Mouse (Mus musculus): ENCODE data around the gene Cfap74. TPM values are rescaled to one million over a fixed set of nuclear protein-coding genes. Genes with fewer than 3 reads are reported as not detected.

Gene Cfap74
- polyA plus RNA-seq, 2 experiments: 4.7 to 5.9 TPM

GRCm38 (mm10) chr4:155423988-155424387 lies 15.0 kb downstream of the Cfap74 start:
- H3K27me3 ChIP-seq (ENCODE audit: control insufficient read depth, insufficient read depth, low read length): no peaks in the 10 kb centered on the region
- 82% methylated on average over 5 of the region's 5 CpGs for WGBS
- H3K36me3 ChIP-seq (ENCODE audit: control insufficient read depth, insufficient read depth, low read length): no peaks in the 10 kb centered on the region
- no peak overlapping the region; the same call in 1 of the 2 replicates for H3K9ac ChIP-seq (ENCODE audit: low read depth, low read length, severe bottlenecking)
- H3K4me2 ChIP-seq (replicated peaks; ENCODE audit: low read depth, low read length, severe bottlenecking): no peak overlapping the region
- no peak for TF ChIP-seq POLR2A (IDR thresholded peaks at IDR 0.05; ENCODE audit: borderline replicate concordance, extremely low read depth, insufficient read depth, insufficient read length)
- no peak overlapping the region for H3K4me3 ChIP-seq (replicated peaks; ENCODE audit: low read length)
- H3K27ac ChIP-seq (replicated peaks; ENCODE audit: low read depth, low read length): no peak overlapping the region
- no peak for DNase-seq (ENCODE audit: low spot score)
- H3K9me3 ChIP-seq (ENCODE audit: control insufficient read depth, low read length): no peaks in the 10 kb centered on the region
- ATAC-seq (ENCODE audit: low FRiP score, low read depth): no peak
- no peaks in the 10 kb centered on the region for H3K4me1 ChIP-seq (ENCODE audit: control insufficient read depth, insufficient read depth, low read length)

GRCm38 (mm10) chr4:155426272-155426671 lies 17.3 kb downstream of the Cfap74 start:
- DNase-seq (ENCODE audit: low spot score) (no peak), ATAC-seq (ENCODE audit: low FRiP score, low read depth) (no peak)
- no peaks in the 10 kb centered on the region for H3K36me3 ChIP-seq (ENCODE audit: control insufficient read depth, insufficient read depth, low read length)
- H3K27ac ChIP-seq (replicated peaks; ENCODE audit: low read depth, low read length): no peak overlapping the region
- H3K4me3 ChIP-seq (replicated peaks; ENCODE audit: low read length): no peak overlapping the region
- H3K4me1 ChIP-seq (ENCODE audit: control insufficient read depth, insufficient read depth, low read length): no peaks in the 10 kb centered on the region
- H3K27me3 ChIP-seq (ENCODE audit: control insufficient read depth, insufficient read depth, low read length): no peaks in the 10 kb centered on the region
- TF ChIP-seq POLR2A (IDR thresholded peaks at IDR 0.05; ENCODE audit: borderline replicate concordance, extremely low read depth, insufficient read depth, insufficient read length): no peak
- H3K9me3 ChIP-seq (ENCODE audit: control insufficient read depth, low read length): no peaks in the 10 kb centered on the region
- no peak overlapping the region for H3K9ac ChIP-seq (ENCODE audit: low read depth, low read length, severe bottlenecking)
- H3K4me2 ChIP-seq (replicated peaks; ENCODE audit: low read depth, low read length, severe bottlenecking): no peak overlapping the region
- WGBS: 76% methylated on average over 6 of the region's 6 CpGs

GRCm38 (mm10) chr4:155428442-155428841 lies 19.5 kb downstream of the Cfap74 start:
- no peaks in the 10 kb centered on the region for H3K4me1 ChIP-seq (ENCODE audit: control insufficient read depth, insufficient read depth, low read length)
- no peaks in the 10 kb centered on the region for H3K9me3 ChIP-seq (ENCODE audit: control insufficient read depth, low read length)
- no peak overlapping the region for H3K4me2 ChIP-seq (replicated peaks; ENCODE audit: low read depth, low read length, severe bottlenecking)
- no peak for TF ChIP-seq POLR2A (IDR thresholded peaks at IDR 0.05; ENCODE audit: borderline replicate concordance, extremely low read depth, insufficient read depth, insufficient read length)
- no peak overlapping the region for H3K4me3 ChIP-seq (replicated peaks; ENCODE audit: low read length)
- H3K27ac ChIP-seq (replicated peaks; ENCODE audit: low read depth, low read length): no peak overlapping the region
- ATAC-seq (ENCODE audit: low FRiP score, low read depth): no peak
- H3K36me3 ChIP-seq (ENCODE audit: control insufficient read depth, insufficient read depth, low read length): no peaks in the 10 kb centered on the region
- no peaks in the 10 kb centered on the region for H3K27me3 ChIP-seq (ENCODE audit: control insufficient read depth, insufficient read depth, low read length)
- H3K9ac ChIP-seq (ENCODE audit: low read depth, low read length, severe bottlenecking): no peak overlapping the region
- DNase-seq (ENCODE audit: low spot score): no peak

GRCm38 (mm10) chr4:155429202-155429601 lies 20.2 kb downstream of the Cfap74 start:
- Histone ChIP-seq H3K36me3 (ENCODE audit: control insufficient read depth, insufficient read depth, low read length) (no peaks in the 10 kb centered on the region), H3K9ac (ENCODE audit: low read depth, low read length, severe bottlenecking) (no peak overlapping the region), H3K9me3 (ENCODE audit: control insufficient read depth, low read length) (no peaks in the 10 kb centered on the region), H3K27ac (replicated peaks; ENCODE audit: low read depth, low read length) (no peak overlapping the region), H3K4me1 (ENCODE audit: control insufficient read depth, insufficient read depth, low read length) (no peaks in the 10 kb centered on the region), H3K27me3 (ENCODE audit: control insufficient read depth, insufficient read depth, low read length) (no peaks in the 10 kb centered on the region), H3K4me3 (replicated peaks; ENCODE audit: low read length) (no peak overlapping the region), H3K4me2 (replicated peaks; ENCODE audit: low read depth, low read length, severe bottlenecking) (no peak overlapping the region)
- DNase-seq (ENCODE audit: low spot score) (no peak), ATAC-seq (ENCODE audit: low FRiP score, low read depth) (no peak)
- 82% methylated on average over 3 of the region's 3 CpGs for WGBS
- no peak for TF ChIP-seq POLR2A (IDR thresholded peaks at IDR 0.05; ENCODE audit: borderline replicate concordance, extremely low read depth, insufficient read depth, insufficient read length)

GRCm38 (mm10) chr4:155432358-155432757 lies 23.4 kb downstream of the Cfap74 start:
- no peaks in the 10 kb centered on the region for H3K4me1 ChIP-seq (ENCODE audit: control insufficient read depth, insufficient read depth, low read length)
- no peak for DNase-seq (ENCODE audit: low spot score)
- H3K9me3 ChIP-seq (ENCODE audit: control insufficient read depth, low read length): no peaks in the 10 kb centered on the region
- H3K27ac ChIP-seq (replicated peaks; ENCODE audit: low read depth, low read length): no peak overlapping the region
- H3K27me3 ChIP-seq (ENCODE audit: control insufficient read depth, insufficient read depth, low read length): no peaks in the 10 kb centered on the region
- H3K36me3 ChIP-seq (ENCODE audit: control insufficient read depth, insufficient read depth, low read length): no peaks in the 10 kb centered on the region
- H3K9ac ChIP-seq (ENCODE audit: low read depth, low read length, severe bottlenecking): no peak overlapping the region
- H3K4me2 ChIP-seq (replicated peaks; ENCODE audit: low read depth, low read length, severe bottlenecking): no peak overlapping the region
- WGBS: 86% methylated on average over 6 of the region's 6 CpGs
- no peak overlapping the region for H3K4me3 ChIP-seq (replicated peaks; ENCODE audit: low read length)
- no peak for ATAC-seq (ENCODE audit: low FRiP score, low read depth)
- TF ChIP-seq POLR2A (IDR thresholded peaks at IDR 0.05; ENCODE audit: borderline replicate concordance, extremely low read depth, insufficient read depth, insufficient read length): no peak

- ATAC-seq (ENCODE audit: low FRiP score, low read depth) (no peak), DNase-seq (ENCODE audit: low spot score) (no peak)
- Histone ChIP-seq H3K27ac (replicated peaks; ENCODE audit: low read depth, low read length) (no peak overlapping the region), H3K4me2 (replicated peaks; ENCODE audit: low read depth, low read length, severe bottlenecking) (no peak overlapping the region), H3K4me3 (replicated peaks; ENCODE audit: low read length) (no peak overlapping the region), H3K9ac (ENCODE audit: low read depth, low read length, severe bottlenecking) (no peak overlapping the region), H3K4me1 (ENCODE audit: control insufficient read depth, insufficient read depth, low read length) (no peaks in the 10 kb centered on the region), H3K27me3 (ENCODE audit: control insufficient read depth, insufficient read depth, low read length) (no peaks in the 10 kb centered on the region), H3K9me3 (ENCODE audit: control insufficient read depth, low read length) (no peaks in the 10 kb centered on the region), H3K36me3 (ENCODE audit: control insufficient read depth, insufficient read depth, low read length) (no peaks in the 10 kb centered on the region)
- WGBS: 78% methylated on average over 5 of the region's 5 CpGs
- no peak for TF ChIP-seq POLR2A (IDR thresholded peaks at IDR 0.05; ENCODE audit: borderline replicate concordance, extremely low read depth, insufficient read depth, insufficient read length)
Measured at GRCm38 (mm10) chr4:155433993-155434392, 25.0 kb downstream of the Cfap74 start.
